In genomic region chr6:29207017-29207416, GRCm38 (mm10) we compare ENCODE assay signal across 23 mouse cellular contexts. TPM values are rescaled to one million over a fixed set of nuclear protein-coding genes. Genes with fewer than 3 reads are reported as not detected.
A peak's percentile ranks its signal among the peaks of the same experiment; 100 is the strongest.
DNase-seq lines count a peak whose midpoint lies in the region; ATAC-seq lines count a peak whose summit lies in the region.
"Had no signal": no experiment of that assay in that cellular context is flagged by ENCODE, and none has a peak within 500 bp of the region (broad histone marks: within the 10 kb centered on the region; RNA-seq: fewer than 3 reads in every experiment).

No protein-coding gene starts in this region.

- peaks cover 48% of the 10 kb centered on the region for H3K36me3 ChIP-seq in heart, embryonic 12.5 days
- no peaks in the 10 kb centered on the region; the same call in 1 of the 2 replicates for H3K36me3 ChIP-seq in liver, embryonic 11.5 days (ENCODE audit: control insufficient read depth, insufficient read depth, low read length)
- H3K36me3 ChIP-seq in liver, embryonic 12.5 days, result peaks cover 19% of the 10 kb centered on the region
- H3K36me3 ChIP-seq in neural tube, embryonic 15.5 days, result peaks cover 42% of the 10 kb centered on the region

- ATAC-seq in heart, embryonic 12.5 days (ENCODE audit: insufficient number of reproducible peaks, low FRiP score), result no peak
- no peak for ATAC-seq in liver, embryonic 11.5 days (replicated peaks; ENCODE audit: low FRiP score)
- ATAC-seq in liver, embryonic 12.5 days, result no peak
- ATAC-seq in neural tube, embryonic 15.5 days (ENCODE audit: low FRiP score), result no peak
- ATAC-seq: forebrain, embryonic 14.5 days; forebrain, embryonic 16.5 days had no signal

- no peak overlapping the region for H3K27ac ChIP-seq in heart, embryonic 12.5 days (ENCODE audit: poor library complexity, severe bottlenecking)
- H3K27ac ChIP-seq in liver, embryonic 11.5 days (ENCODE audit: low read depth, low read length), result no peak overlapping the region
- no peak overlapping the region for H3K27ac ChIP-seq in liver, embryonic 12.5 days
- H3K27ac ChIP-seq in neural tube, embryonic 15.5 days (replicated peaks), result no peak overlapping the region
- H3K27ac ChIP-seq: embryonic facial prominence, embryonic 13.5 days; embryonic facial prominence, embryonic 15.5 days had no signal

- no peak overlapping the region for H3K4me2 ChIP-seq in heart, embryonic 12.5 days
- H3K4me2 ChIP-seq in liver, embryonic 11.5 days, result no peak overlapping the region
- H3K4me2 ChIP-seq in liver, embryonic 12.5 days, result no peak overlapping the region
- H3K4me2 ChIP-seq in neural tube, embryonic 15.5 days, result no peak overlapping the region
- H3K4me2 ChIP-seq: embryonic facial prominence, embryonic 13.5 days; embryonic facial prominence, embryonic 15.5 days had no signal

- no peaks in the 10 kb centered on the region for H3K9me3 ChIP-seq in heart, embryonic 12.5 days (replicated peaks)
- H3K9me3 ChIP-seq in liver, embryonic 11.5 days (ENCODE audit: control insufficient read depth, low read length), result no peaks in the 10 kb centered on the region
- no peaks in the 10 kb centered on the region for H3K9me3 ChIP-seq in liver, embryonic 12.5 days (replicated peaks)
- no peaks in the 10 kb centered on the region for H3K9me3 ChIP-seq in neural tube, embryonic 15.5 days (replicated peaks)
- H3K9me3 ChIP-seq: embryonic facial prominence, embryonic 13.5 days; embryonic facial prominence, embryonic 15.5 days had no signal

- DNase-seq in heart, adult 11 months, result peak; percentile 83
- peak; percentile 28 for DNase-seq in liver, embryonic 11.5 days (ENCODE audit: low spot score)
- peak; percentile 8 for DNase-seq in neural tube, embryonic 10.5 days (ENCODE audit: extremely low spot score, low spot score)
- DNase-seq in urinary bladder, postnatal 25 days (ENCODE audit: low spot score), result peak; percentile 0
- DNase-seq in urinary bladder, postnatal 14 days (ENCODE audit: low spot score), result no peak
- DNase-seq: adrenal gland, adult 2 months; adrenal gland, postnatal 10 days; adrenal gland, postnatal 25 days; cerebellum, adult 11 months; cerebellum, adult 18-20 months; cerebellum, adult 8-10 months; cerebellum, adult 9-11 months; cerebellum, postnatal 14 days; cerebellum, postnatal 36 days; embryo, embryonic 11 days had no signal

- 78% methylated on average over 5 of the region's 5 CpGs for WGBS in heart, embryonic 12.5 days
- WGBS in liver, embryonic 11.5 days, result 79% methylated on average over 5 of the region's 5 CpGs
- WGBS in liver, embryonic 12.5 days (ENCODE audit: insufficient replicate concordance), result 62% methylated on average over 5 of the region's 5 CpGs
- WGBS in neural tube, embryonic 15.5 days, result 86% methylated on average over 5 of the region's 5 CpGs

- peaks cover 8% of the 10 kb centered on the region for H3K4me1 ChIP-seq in heart, embryonic 12.5 days (replicated peaks)
- peaks cover 8% of the 10 kb centered on the region; the same call in 1 of the 2 replicates for H3K4me1 ChIP-seq in liver, embryonic 11.5 days (replicated peaks; ENCODE audit: control insufficient read depth, insufficient read depth, low read length)
- peaks cover 11% of the 10 kb centered on the region for H3K4me1 ChIP-seq in liver, embryonic 12.5 days
- H3K4me1 ChIP-seq in neural tube, embryonic 15.5 days, result peaks cover 30% of the 10 kb centered on the region

- no peaks in the 10 kb centered on the region for H3K27me3 ChIP-seq in heart, embryonic 12.5 days (replicated peaks)
- H3K27me3 ChIP-seq in liver, embryonic 11.5 days (replicated peaks; ENCODE audit: control insufficient read depth, insufficient read depth, low read length), result no peaks in the 10 kb centered on the region
- peaks cover 12% of the 10 kb centered on the region for H3K27me3 ChIP-seq in liver, embryonic 12.5 days (replicated peaks)
- H3K27me3 ChIP-seq in neural tube, embryonic 15.5 days (replicated peaks), result no peaks in the 10 kb centered on the region
- H3K27me3 ChIP-seq: embryonic facial prominence, embryonic 13.5 days; embryonic facial prominence, embryonic 15.5 days had no signal

- H3K4me3 ChIP-seq in heart, embryonic 12.5 days, result no peak overlapping the region
- no peak overlapping the region for H3K4me3 ChIP-seq in liver, embryonic 11.5 days (ENCODE audit: low read depth, low read length)
- no peak overlapping the region for H3K4me3 ChIP-seq in liver, embryonic 12.5 days
- H3K4me3 ChIP-seq in neural tube, embryonic 15.5 days (replicated peaks), result no peak overlapping the region
- H3K4me3 ChIP-seq: embryonic facial prominence, embryonic 13.5 days; embryonic facial prominence, embryonic 15.5 days; erythroblast, embryonic 14.5 days had no signal

- H3K9ac ChIP-seq in heart, embryonic 12.5 days, result no peak overlapping the region
- H3K9ac ChIP-seq in liver, embryonic 11.5 days (ENCODE audit: low read depth, low read length), result no peak overlapping the region
- H3K9ac ChIP-seq in liver, embryonic 12.5 days, result no peak overlapping the region
- no peak overlapping the region for H3K9ac ChIP-seq in neural tube, embryonic 15.5 days (replicated peaks)
- H3K9ac ChIP-seq: embryonic facial prominence, embryonic 13.5 days; embryonic facial prominence, embryonic 15.5 days had no signal

RNA-seq across cellular contexts. Expression of gene Impdh1, which starts 9.1 kb away (rescaled TPM):
- polyA plus RNA-seq in heart, embryonic 12.5 days (2016; fragmentation: Nextera tagmentation; extraction: Ambion mirVana), result 39.5 and 40.8 TPM in 2 replicates
- polyA plus RNA-seq in liver, embryonic 11.5 days (2014; fragmentation: Nextera tagmentation; extraction: Ambion mirVana), result 26.5 and 26.7 TPM in 2 replicates
- 13.7 and 14.3 TPM in 2 replicates for polyA plus RNA-seq in liver, embryonic 12.5 days (2016; fragmentation: Nextera tagmentation; extraction: Ambion mirVana)
- polyA plus RNA-seq in neural tube, embryonic 15.5 days (2015; fragmentation: Nextera tagmentation; extraction: Ambion mirVana), result 84.1 and 84.2 TPM in 2 replicates

RNA-seq across cellular contexts. Expression of gene Prrt4, which starts 27.6 kb away (rescaled TPM):
- 3.0 and 3.1 TPM in 2 replicates for polyA plus RNA-seq in heart, embryonic 12.5 days (2016; fragmentation: Nextera tagmentation; extraction: Ambion mirVana)
- polyA plus RNA-seq in liver, embryonic 11.5 days (2014; fragmentation: Nextera tagmentation; extraction: Ambion mirVana), result 0.34 and 0.55 TPM in 2 replicates
- polyA plus RNA-seq in liver, embryonic 12.5 days (2016; fragmentation: Nextera tagmentation; extraction: Ambion mirVana), result 0.07 and 0.12 TPM in 2 replicates
- polyA plus RNA-seq in neural tube, embryonic 15.5 days (2015; fragmentation: Nextera tagmentation; extraction: Ambion mirVana), result 12.6 and 13.9 TPM in 2 replicates

RNA-seq across cellular contexts. Expression of gene Rbm28, which starts 42.2 kb away (rescaled TPM):
- 32.4 and 35.6 TPM in 2 replicates for polyA plus RNA-seq in heart, embryonic 12.5 days (2016; fragmentation: Nextera tagmentation; extraction: Ambion mirVana)
- polyA plus RNA-seq in liver, embryonic 11.5 days (2014; fragmentation: Nextera tagmentation; extraction: Ambion mirVana), result 48.4 and 54.6 TPM in 2 replicates
- polyA plus RNA-seq in liver, embryonic 12.5 days (2016; fragmentation: Nextera tagmentation; extraction: Ambion mirVana), result 23.2 and 27.2 TPM in 2 replicates
- 38.2 and 41.1 TPM in 2 replicates for polyA plus RNA-seq in neural tube, embryonic 15.5 days (2015; fragmentation: Nextera tagmentation; extraction: Ambion mirVana)
